Mouse (Mus musculus): ENCODE measurements at regions not wholly inside any gene's neighbourhood (a gene's known extent, or its start where the extent isn't known, plus 50 kb on each side); places are given as distances from the start of the nearest gene placed in this dataset.

DNA sequence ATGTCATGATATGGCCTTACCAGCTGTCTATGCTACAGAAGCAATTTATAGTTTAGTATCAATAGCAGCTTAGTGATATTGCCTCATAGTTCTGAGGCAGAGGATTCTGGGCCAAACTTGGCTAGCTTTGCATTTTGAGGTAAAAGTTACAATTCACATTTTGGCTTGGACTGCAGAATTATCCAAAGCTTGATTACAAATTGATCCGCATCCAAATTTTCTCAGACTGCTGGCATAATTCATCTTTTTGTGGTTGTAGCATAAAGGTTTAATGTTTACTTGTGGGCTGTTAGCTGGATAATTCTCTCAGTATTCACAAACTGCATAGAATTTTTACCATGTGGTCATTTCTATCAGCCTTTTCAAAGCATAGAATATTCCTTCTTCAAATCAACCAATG lies 589.9 kb upstream of the Pdcd1 start:
- no peak for DNase-seq (ENCODE audit: low spot score)

DNA sequence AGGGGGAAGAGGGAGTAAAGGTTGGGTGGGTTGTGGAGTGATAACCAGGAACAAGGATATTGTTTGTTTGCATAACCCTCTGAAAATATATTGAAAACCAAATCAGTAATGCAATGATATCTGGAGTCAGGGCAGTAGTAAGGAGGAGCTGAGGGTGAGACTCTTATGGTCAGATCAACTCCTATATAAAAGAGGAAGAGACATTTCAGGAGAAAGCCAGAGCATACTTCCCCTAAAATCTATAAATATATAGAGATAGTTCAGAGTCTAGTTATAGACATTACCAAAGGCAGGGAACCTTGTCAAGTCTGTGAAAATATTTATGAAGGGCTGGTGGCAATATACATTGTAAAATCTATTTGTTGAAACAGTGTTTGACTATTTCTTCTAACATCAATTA lies 605.9 kb upstream of the Pdcd1 start:
- no peak for DNase-seq (ENCODE audit: low spot score)

DNA sequence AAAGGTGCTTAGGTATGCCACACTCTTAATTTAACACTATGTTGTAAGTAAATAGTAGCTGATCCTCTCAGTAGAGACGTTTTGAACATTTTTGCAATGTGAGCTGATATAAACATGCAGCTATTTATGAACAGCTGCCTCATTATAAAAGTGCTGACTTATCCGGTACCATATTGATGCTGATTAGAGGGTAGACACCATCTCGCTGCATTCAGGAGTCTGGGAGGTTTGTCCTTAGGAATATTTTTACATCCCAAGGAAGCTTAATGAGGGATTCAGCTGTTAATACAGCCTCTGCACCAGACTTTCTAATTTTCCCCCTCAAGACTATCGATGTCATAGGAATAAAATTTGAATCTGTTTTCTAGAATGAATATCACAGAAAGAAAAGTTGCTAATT lies 619.3 kb upstream of the Pdcd1 start:
- no peak for DNase-seq (ENCODE audit: low spot score)

DNA sequence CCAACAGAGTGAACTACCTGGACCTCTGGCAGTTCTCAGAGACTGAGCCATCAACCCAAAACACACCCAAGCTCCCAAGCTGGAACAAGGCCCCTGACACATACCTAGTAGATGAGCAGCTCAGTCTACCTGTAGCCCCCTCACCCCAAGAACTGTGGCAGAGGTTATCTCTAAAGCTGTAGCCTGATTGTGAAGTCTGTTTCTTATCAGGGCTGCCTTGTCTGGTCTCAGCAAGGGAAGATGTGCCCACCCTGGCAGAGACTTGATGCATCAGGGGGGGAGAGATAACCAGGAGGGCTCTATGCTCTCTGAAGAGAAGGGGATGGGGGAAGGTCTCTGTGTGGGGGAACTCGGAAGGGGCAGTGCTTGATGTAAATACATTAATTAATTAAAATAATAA lies 612.9 kb upstream of the Fam174a start:
- no peak for DNase-seq (ENCODE audit: low spot score)

DNA sequence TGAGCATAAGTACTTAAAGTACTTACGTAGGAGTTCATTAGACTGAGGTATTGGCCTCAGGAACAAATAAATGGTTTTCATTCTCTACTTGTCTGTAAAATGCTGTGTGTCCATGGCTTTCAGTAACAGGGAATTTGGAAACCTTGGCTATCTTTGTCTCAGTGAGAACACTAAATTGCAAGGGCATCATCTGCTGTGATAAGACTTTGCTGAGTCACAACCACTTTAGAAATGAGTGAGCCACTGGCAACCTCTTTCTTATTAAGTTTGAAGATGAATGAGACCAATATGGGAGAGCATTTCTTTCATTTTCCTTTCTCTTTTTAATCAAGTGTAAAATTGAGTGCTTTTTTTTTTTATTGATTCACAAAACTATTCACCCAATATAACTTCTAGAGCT lies 611.7 kb upstream of the Fam174a start:
- no peak for DNase-seq (ENCODE audit: low spot score)

DNA sequence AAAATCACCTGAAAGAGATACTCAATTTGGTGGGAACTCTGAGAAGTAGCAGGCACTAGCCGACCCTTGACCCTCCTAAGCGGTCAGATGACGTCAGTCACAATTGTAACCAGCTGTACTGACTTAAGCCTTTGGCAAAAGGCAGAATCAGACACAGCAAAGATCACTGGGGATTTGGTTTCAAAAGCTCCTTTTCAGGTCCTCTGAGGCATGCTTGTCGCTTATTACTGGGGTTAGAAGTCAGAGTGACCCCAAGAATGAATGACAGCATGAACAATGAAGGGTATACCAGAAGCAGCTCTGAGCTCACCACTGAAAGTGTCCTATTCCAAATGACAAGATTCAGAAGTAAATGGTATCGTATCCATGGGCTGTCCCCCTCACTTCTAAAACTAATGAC lies 600.6 kb upstream of the Fam174a start:
- DNase-seq (ENCODE audit: low spot score) = peak; percentile 85

DNA sequence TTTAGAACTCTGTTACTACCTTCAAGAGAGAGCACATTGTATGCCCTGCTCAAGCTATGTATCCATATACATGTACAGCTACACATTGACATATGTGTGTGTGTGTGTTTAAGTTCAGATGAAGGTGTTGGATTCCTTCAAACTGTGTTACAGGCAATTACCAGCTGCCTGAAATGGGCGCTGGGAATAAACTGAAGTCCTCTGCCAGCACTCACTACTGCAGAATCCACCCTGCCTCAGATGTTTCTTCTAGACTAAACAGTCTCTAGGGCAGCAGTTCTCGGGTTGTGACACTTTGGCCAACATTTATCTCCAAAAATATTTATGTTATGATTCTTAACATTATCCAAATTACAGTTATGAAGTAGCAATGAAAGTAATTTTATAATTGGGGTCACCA lies 595.7 kb upstream of the Fam174a start:
- DNase-seq (ENCODE audit: low spot score) = no peak

DNA sequence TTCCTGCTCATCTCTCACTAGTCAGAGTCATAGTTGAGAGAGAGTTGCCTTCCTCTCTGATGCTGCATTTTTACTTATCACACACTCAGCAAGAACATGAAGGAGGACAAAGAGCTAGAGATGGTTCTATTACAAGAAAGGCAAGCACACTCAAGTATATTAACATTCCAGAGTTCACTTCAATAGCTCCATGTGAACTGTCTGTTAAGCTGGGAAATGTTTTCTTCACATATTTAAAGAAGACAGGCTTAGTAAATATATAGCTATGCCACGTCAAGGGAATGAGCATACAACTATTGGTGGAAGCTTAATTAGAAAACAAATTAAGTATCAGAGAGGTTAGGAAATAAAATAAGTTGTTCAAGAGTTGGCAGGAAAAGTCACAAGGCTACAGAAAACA lies 559.9 kb upstream of the Fam174a start:
- DNase-seq (ENCODE audit: low spot score) = no peak

DNA sequence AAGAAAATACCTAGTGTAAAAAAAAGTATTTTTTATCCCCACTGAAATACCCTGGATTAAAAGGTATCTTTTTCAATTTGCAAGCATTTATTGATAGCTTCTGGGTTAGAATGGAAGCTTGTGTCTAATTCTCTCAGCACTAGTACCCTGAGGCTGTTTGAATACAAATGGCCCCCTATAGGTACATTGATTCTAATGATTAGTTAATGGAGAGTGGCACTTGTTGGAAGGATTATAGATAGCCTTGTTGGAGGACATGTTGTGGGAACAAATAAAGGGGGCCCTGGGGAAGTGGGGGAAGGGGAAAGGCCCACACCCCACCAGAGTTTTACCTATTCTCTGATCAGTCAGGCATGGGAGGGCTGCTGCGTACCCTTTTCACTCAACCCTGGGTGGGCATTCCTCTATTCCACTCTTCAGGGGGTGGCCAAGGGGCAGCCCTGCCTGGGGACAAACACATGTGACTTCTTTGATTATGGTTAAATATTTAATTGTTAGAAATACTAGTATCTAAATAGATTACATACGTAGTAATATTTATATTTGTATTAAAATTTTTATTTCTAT lies 524.3 kb upstream of the Fam174a start:
- DNase-seq (ENCODE audit: low spot score) = no peak

DNA sequence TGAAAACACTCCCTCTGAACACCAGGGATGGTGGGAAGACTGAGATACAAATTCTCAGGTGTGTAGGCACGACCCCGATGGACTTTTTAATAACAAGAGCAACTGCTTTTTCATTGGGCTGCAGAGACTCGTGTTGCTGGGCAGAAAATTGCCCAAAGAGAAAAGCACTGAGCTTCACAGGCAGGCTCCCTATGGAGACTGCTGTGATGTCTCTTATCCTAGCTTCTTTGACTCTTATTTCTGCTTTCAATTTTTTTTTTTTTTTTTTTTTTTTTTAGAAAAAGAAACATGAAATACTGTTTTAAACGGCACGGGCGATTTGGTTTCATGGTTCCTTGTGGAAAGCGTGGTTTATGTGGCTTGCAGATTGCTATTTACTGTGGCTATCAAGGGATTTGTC lies 522.8 kb upstream of the Fam174a start:
- peak; percentile 15 for DNase-seq (ENCODE audit: low spot score)

DNA sequence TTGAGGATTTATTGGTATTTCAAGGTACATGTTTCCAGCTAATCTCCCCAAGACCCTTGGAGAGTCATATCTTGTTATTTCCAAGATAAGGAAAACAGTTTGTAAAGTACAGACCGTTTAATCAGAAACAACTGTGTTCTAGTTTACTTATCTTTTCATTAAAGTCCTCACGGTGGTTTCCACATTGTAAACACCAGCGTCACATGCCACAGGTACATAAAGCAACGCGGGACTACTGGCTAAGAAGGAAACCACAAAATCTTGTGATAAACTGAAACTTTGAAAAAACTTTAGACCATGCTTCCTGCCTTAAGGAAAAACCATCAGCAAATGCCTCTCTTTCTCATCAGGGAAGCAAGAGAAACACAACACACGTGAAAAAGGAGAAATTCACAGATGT lies 522.4 kb upstream of the Fam174a start:
- DNase-seq (ENCODE audit: low spot score) = no peak

DNA sequence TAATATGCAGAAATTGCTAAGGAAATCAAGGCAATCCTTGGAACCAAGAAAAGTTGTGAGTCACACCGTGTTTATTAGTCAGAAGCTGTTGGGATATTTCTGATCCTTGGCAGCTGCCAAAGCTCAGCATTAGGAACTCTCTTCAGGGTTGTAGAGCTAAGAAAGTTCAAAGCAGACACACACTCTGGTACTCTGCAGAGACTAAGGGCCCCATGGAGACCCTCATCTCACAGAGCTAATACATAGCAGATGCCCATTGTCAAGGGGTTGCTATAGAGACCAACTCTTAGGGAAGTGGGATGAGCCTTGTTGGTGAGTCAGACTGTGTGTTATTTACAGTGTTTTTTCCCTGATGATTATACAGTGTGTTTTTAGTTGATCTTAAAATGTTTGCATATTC lies 517.4 kb upstream of the Fam174a start:
- DNase-seq (ENCODE audit: low spot score) = peak; percentile 77

DNA sequence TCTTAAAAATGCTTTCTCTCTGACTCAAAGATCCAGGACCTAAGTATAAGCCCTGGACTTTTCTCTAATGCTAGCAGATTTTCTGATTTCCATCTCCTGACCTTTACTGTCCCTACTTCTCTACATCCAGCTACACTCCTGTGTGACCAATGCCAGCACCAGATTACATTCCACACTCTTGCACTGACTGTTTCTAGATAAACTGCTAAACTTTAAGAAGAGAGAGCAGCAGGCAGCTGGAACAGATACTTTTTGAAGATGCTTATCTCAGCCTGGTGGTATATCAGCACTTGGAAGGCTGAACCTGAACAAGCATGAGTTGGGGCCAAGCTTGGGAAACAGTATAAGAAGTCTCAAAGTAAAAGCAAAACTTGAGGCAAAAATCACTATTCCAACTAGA lies 509.7 kb upstream of the Fam174a start:
- DNase-seq (ENCODE audit: low spot score) = no peak

DNA sequence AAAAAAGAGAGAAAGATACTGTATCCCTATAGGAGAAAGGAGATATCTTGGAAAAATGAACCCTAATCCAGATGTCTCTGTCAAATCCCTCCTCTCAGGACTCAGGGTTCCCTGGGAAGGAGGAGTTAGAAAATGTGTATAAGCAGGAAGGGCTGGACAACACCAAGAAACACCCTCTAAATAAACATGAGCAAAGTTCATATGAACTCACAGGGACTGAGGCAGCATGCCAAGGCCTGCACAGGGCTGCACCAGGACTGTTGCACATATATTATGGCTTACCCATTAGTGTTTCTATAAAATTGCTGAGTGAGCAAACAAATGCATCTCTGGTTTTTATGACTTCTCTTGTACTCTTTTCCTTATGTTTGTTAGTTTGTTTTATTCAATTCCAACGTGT lies 508.5 kb upstream of the Fam174a start:
- no peak for DNase-seq (ENCODE audit: low spot score)

DNA sequence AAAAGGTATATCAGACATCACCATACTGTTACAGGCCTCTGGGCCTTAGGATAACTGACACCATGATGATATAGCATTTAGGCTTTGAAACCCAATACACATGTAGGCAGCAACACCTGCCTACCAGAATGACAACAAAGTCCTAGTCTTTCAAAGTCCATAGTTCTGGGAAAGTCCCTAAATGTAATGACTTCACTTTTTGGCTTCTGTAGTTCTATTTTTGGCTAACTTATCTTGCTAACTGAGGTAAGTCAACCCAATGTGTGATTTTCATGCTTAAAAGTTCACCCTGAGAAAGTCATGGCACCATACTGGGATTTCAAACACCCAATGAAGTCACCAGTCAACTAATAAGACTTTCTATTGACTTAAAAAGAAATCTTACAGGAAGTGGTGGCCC lies 485.8 kb upstream of the Fam174a start:
- DNase-seq (ENCODE audit: low spot score) = no peak

DNA sequence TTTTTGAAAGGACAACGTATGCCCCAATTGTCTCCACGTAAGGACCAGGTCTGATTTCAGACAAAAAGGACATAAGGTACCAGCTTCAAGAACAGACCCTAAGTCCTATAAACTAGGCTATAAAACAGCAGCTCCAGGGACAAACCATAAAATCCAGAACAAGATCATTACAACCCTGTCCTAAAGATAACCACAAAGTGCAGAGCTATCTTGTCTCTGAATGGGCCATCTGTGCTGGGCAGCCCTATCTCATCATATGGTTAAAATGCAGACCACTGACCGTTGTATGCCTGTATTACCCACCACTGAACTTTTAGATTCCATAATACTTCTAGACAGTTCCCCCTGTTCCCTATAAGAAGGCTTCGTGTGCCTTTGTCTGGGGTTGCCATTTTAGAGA lies 477.4 kb upstream of the Fam174a start:
- no peak for DNase-seq (ENCODE audit: low spot score)

DNA sequence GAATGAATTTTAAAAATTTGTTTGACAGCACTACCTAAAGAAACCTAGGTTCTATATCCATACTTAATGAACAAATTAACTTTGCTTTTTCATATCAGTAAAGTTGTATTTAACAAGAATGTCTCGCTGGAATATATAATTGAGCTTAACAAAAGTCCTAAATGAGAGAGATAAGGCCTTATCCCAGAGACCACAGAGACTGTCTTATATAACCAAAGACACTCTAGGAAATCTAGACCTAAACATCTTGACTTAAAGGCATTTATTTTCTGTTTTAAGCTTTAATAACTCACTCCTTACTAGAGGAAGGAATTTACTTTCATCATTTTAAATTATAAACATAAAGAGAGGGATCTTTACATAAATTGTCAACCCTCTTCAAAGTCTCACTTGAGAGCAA lies 461.9 kb upstream of the Fam174a start:
- no peak for DNase-seq (ENCODE audit: low spot score)

DNA sequence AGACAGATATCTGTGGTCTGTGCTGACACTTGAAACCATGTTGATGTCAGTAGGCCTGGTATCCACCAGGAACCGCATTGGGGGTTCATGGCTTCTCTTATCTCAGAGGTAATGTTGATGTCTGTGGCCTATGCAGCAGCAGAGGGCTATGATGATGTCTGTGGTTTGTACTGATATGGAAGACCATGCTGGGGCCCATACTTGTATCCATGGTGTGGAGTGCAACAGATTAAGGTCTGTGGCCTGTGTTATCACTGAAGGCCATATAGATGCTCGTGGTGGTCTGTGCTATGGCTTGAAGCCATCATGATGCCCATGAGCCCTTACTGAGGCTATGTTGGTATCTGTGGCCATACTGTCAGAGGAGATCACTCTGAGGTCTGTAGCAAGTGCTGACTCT lies 455.0 kb upstream of the Fam174a start:
- no peak for DNase-seq (ENCODE audit: low spot score)

DNA sequence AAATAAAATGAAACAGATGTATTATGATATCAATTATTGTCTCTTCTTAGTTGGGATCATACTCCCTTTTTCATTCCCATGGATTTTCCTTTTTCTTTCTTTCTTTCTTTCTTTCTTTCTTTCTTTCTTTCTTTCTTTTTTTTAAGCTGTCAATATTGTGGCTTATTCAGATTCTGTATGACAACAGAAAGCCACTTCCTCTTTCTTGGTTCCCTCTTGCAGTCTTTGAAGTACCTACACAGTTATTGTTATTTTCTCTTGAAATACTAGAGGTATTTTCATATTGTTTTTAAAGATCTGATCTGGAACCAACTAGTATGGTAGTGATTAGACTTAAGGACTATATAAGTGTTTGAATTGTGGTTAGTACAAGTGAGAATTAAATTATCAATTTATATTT lies 444.6 kb upstream of the Fam174a start:
- DNase-seq (ENCODE audit: low spot score) = no peak

DNA sequence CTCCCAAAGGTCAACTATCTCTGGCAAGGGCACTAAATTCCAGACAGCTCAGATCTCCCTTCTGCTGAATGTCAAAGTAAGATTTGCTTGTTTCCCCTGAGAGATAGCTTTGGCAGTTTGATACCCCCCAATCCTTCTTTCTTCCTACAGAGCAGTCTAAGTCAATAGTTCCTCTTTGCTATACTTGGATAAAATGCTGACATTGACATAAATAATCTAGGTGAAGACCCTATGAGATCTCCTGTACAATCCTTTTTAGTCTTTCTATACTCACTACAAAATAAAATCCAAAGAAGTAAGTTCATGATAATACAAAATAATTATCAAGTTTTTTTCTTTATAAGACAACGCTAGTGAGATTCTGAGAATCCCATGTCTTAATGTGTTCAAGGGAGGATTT lies 432.9 kb upstream of the Fam174a start:
- no peak for DNase-seq (ENCODE audit: low spot score)

DNA sequence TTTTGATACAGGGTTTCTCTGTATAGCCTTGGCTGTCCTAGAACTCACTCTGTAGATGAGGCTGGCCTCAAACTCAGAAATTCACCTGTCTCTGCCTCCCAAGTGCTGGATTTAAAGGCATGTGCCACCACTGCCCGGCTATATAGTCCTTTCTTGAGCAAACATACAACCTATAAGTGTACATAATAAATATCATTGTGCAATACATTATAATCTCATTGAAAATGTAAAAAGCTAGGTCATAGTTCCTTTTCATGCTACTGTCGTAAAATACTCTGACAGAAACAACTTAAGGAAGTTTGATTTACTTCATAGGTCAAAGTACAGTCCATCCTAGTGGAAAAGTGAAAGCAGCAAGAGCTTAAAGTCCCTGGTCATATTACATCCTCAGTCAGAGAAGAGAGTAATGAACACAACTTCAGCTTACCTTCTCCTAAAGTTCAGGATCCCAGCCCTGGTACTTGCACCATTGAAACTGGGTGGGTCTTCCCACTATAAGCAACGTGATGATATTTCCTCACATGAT lies 408.4 kb upstream of the Fam174a start:
- no peak for DNase-seq (ENCODE audit: low spot score)

DNA sequence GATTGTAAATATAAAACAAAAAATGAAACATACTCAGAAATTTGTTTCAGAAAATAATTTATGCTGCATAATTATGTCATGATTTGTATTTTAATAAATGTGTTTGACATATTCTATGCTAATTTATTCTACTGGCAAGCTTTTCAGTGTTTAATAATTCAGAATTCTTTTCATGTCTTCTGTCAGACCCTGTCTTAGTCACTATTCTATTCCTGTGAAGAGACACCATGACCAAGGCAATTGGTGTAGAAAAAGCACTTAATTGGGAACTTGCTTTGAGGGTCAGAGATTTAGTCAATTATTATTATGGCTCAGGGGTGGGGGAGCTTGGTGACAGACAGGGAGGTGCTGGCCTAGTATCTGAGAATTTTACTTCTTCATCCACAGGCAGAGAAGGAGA lies 402.6 kb upstream of the Fam174a start:
- no peak for DNase-seq (ENCODE audit: low spot score)

Data from embryo, embryonic 10.5 days (tissue).